Mouse (Mus musculus): ENCODE measurements around the gene Epm2aip1. TPM values are rescaled to one million over a fixed set of nuclear protein-coding genes. Genes with fewer than 3 reads are reported as not detected.
A peak's percentile ranks its signal among the peaks of the same experiment; 100 is the strongest.

Gene Epm2aip1
- polyA plus RNA-seq, 1 experiment from 2014 or later = 18.9 TPM

GRCm38 (mm10) chr9:111312442-111313141 is 40.9 kb downstream of the Epm2aip1 start:
- Histone ChIP-seq H3K27ac (ENCODE audit: low read length) (no peak overlapping the region), H3K27me3 (ENCODE audit: control insufficient read depth, insufficient read depth, low read length) (peaks cover 52% of the 10 kb centered on the region), H3K9me3 (replicated peaks; ENCODE audit: control insufficient read depth, low read length) (peaks cover 10% of the 10 kb centered on the region), H3K4me3 (ENCODE audit: low read length) (peak overlapping the region; percentile 50), H3K9ac (ENCODE audit: low read length) (peak overlapping the region; percentile 18; the same call in 1 of the 2 replicates), H3K4me1 (ENCODE audit: control insufficient read depth, insufficient read depth, low read length) (peaks cover 11% of the 10 kb centered on the region; the same call in 1 of the 2 replicates), H3K4me2 (ENCODE audit: low read depth, low read length) (peak overlapping the region; percentile 79), H3K36me3 (ENCODE audit: control insufficient read depth, insufficient read depth) (no peaks in the 10 kb centered on the region)
- WGBS = 1% methylated on average over 51 of the region's 59 CpGs
- ATAC-seq (replicated peaks; ENCODE audit: extremely low read depth, insufficient read depth, low FRiP score) = no peak

- WGBS = 22% methylated on average over 5 of the region's 6 CpGs
- H3K27ac ChIP-seq (ENCODE audit: low read length) = no peak overlapping the region
- peaks cover 10% of the 10 kb centered on the region for H3K9me3 ChIP-seq (replicated peaks; ENCODE audit: control insufficient read depth, low read length)
- no peak for ATAC-seq (replicated peaks; ENCODE audit: extremely low read depth, insufficient read depth, low FRiP score)
- no peak overlapping the region for H3K4me3 ChIP-seq (ENCODE audit: low read length)
- no peaks in the 10 kb centered on the region for H3K36me3 ChIP-seq (ENCODE audit: control insufficient read depth, insufficient read depth)
- no peak overlapping the region for H3K9ac ChIP-seq (ENCODE audit: low read length)
- no peak overlapping the region for H3K4me2 ChIP-seq (ENCODE audit: low read depth, low read length)
- peaks cover 11% of the 10 kb centered on the region; the same call in 1 of the 2 replicates for H3K4me1 ChIP-seq (ENCODE audit: control insufficient read depth, insufficient read depth, low read length)
- H3K27me3 ChIP-seq (ENCODE audit: control insufficient read depth, insufficient read depth, low read length) = peaks cover 52% of the 10 kb centered on the region
These were observed 41.6 kb downstream of the Epm2aip1 start for GRCm38 (mm10) chr9:111313299-111313698.

DNA sequence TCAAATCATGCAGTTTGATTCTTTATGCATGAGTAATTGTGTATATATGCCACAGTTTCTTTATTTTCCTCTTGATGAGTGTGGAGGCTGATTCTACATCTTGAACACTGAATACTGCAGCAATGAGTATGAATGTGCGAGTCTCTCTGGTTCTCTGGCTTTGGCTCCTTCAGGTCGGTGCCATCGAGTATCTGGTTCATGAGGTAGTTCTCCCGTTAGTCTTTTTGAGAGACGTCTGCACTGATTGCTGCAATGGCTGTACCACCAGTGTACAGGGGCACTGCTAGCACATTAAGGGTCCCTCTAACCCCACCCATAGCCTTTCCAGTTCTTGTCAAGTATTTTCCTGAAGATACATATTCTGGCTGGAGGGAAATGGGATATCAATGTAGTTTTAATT is 42.1 kb downstream of the Epm2aip1 start:
- Histone ChIP-seq H3K4me3 (ENCODE audit: low read length) (no peak overlapping the region), H3K9ac (ENCODE audit: low read length) (no peak overlapping the region), H3K4me1 (ENCODE audit: control insufficient read depth, insufficient read depth, low read length) (peaks cover 11% of the 10 kb centered on the region; the same call in 1 of the 2 replicates), H3K4me2 (ENCODE audit: low read depth, low read length) (no peak overlapping the region), H3K36me3 (ENCODE audit: control insufficient read depth, insufficient read depth) (no peaks in the 10 kb centered on the region), H3K27ac (ENCODE audit: low read length) (no peak overlapping the region), H3K27me3 (ENCODE audit: control insufficient read depth, insufficient read depth, low read length) (peaks cover 52% of the 10 kb centered on the region), H3K9me3 (replicated peaks; ENCODE audit: control insufficient read depth, low read length) (peaks cover 10% of the 10 kb centered on the region)
- no peak for ATAC-seq (replicated peaks; ENCODE audit: extremely low read depth, insufficient read depth, low FRiP score)
- WGBS = 27% methylated on average over 5 of the region's 5 CpGs

GRCm38 (mm10) chr9:111314219-111314618 is 42.5 kb downstream of the Epm2aip1 start:
- ATAC-seq (replicated peaks; ENCODE audit: extremely low read depth, insufficient read depth, low FRiP score) = no peak
- no peak overlapping the region for H3K4me2 ChIP-seq (ENCODE audit: low read depth, low read length)
- H3K9me3 ChIP-seq (replicated peaks; ENCODE audit: control insufficient read depth, low read length) = peaks cover 10% of the 10 kb centered on the region
- H3K9ac ChIP-seq (ENCODE audit: low read length) = no peak overlapping the region
- peaks cover 11% of the 10 kb centered on the region; the same call in 1 of the 2 replicates for H3K4me1 ChIP-seq (ENCODE audit: control insufficient read depth, insufficient read depth, low read length)
- H3K36me3 ChIP-seq (ENCODE audit: control insufficient read depth, insufficient read depth) = no peaks in the 10 kb centered on the region
- 36% methylated on average over 5 of the region's 5 CpGs for WGBS
- H3K4me3 ChIP-seq (ENCODE audit: low read length) = no peak overlapping the region
- no peak overlapping the region for H3K27ac ChIP-seq (ENCODE audit: low read length)
- peaks cover 51% of the 10 kb centered on the region for H3K27me3 ChIP-seq (ENCODE audit: control insufficient read depth, insufficient read depth, low read length)

DNA sequence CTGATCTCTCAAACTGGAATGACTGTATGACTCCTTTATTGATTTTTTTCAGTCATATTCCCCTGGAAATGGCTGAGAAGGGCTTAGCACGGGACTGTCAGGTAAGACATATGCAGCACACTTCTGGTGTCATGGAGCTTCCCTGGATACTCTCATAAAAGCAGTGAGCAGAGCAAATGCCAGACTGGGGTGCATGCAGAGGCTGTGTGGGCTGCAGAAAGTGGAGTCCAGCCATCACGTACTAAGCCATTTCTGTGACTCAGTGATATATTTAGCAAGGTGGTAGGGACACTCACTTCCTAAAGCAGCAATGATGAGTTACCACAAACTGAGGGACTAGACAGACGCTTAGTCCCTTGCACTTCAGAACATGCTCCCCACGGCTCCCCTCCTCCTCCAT is 49.2 kb downstream of the Epm2aip1 start:
- no peak overlapping the region for H3K4me2 ChIP-seq (ENCODE audit: low read depth, low read length)

GRCm38 (mm10) chr9:111324881-111325280 is 53.2 kb downstream of the Epm2aip1 start:
- Histone ChIP-seq H3K4me3 (ENCODE audit: low read length) (no peak overlapping the region), H3K27me3 (ENCODE audit: control insufficient read depth, insufficient read depth, low read length) (no peaks in the 10 kb centered on the region), H3K4me1 (ENCODE audit: control insufficient read depth, insufficient read depth, low read length) (no peaks in the 10 kb centered on the region), H3K27ac (ENCODE audit: low read length) (no peak overlapping the region), H3K9ac (ENCODE audit: low read length) (no peak overlapping the region), H3K9me3 (replicated peaks; ENCODE audit: control insufficient read depth, low read length) (no peaks in the 10 kb centered on the region), H3K36me3 (ENCODE audit: control insufficient read depth, insufficient read depth) (no peaks in the 10 kb centered on the region), H3K4me2 (ENCODE audit: low read depth, low read length) (no peak overlapping the region)
- ATAC-seq (replicated peaks; ENCODE audit: extremely low read depth, insufficient read depth, low FRiP score) = no peak
- WGBS = 65% methylated on average over 2 of the region's 2 CpGs

More for the DNA sequence above, 49.2 kb downstream of the Epm2aip1 start:
- Histone ChIP-seq H3K9ac (ENCODE audit: low read length) (no peak overlapping the region), H3K4me3 (ENCODE audit: low read length) (no peak overlapping the region), H3K9me3 (replicated peaks; ENCODE audit: control insufficient read depth, low read length) (no peaks in the 10 kb centered on the region), H3K4me1 (ENCODE audit: control insufficient read depth, insufficient read depth, low read length) (no peaks in the 10 kb centered on the region), H3K36me3 (ENCODE audit: control insufficient read depth, insufficient read depth) (no peaks in the 10 kb centered on the region), H3K27me3 (ENCODE audit: control insufficient read depth, insufficient read depth, low read length) (no peaks in the 10 kb centered on the region), H3K27ac (ENCODE audit: low read length) (no peak overlapping the region)
- WGBS = 55% methylated on average over 4 of the region's 4 CpGs
- ATAC-seq (replicated peaks; ENCODE audit: extremely low read depth, insufficient read depth, low FRiP score) = no peak

Other genes with a start within 250 kb of the Epm2aip1 start
- gene Ccrl2, start 214.4 kb upstream of the Epm2aip1 start, polyA plus RNA-seq (2015; fragmentation: Nextera tagmentation; extraction: Ambion mirVana) = 5.0 and 5.9 TPM in 2 replicates
- 74.8 and 76.9 TPM in 2 replicates for gene Lrrfip2, start 154.3 kb upstream of the Epm2aip1 start, polyA plus RNA-seq (2015; fragmentation: Nextera tagmentation; extraction: Ambion mirVana)
- gene Mlh1, start 138 bp upstream of the Epm2aip1 start, polyA plus RNA-seq (2015; fragmentation: Nextera tagmentation; extraction: Ambion mirVana) = 34.5 and 34.6 TPM in 2 replicates
- gene Trank1, start 39.8 kb downstream of the Epm2aip1 start, polyA plus RNA-seq (2015; fragmentation: Nextera tagmentation; extraction: Ambion mirVana) = 0.07 TPM in 1 of 2 replicates, not detected in the other
- gene Dclk3, start 167.2 kb downstream of the Epm2aip1 start, polyA plus RNA-seq (2015; fragmentation: Nextera tagmentation; extraction: Ambion mirVana) = 0.35 and 0.47 TPM in 2 replicates

Measured in heart, embryonic 16.5 days (tissue).